Mouse (Mus musculus) embryonic facial prominence, embryonic 14.5 days (tissue): Measurements from ENCODE around the gene Wwp2. TPM values are rescaled to one million over a fixed set of nuclear protein-coding genes. Genes with fewer than 3 reads are reported as not detected.

Experiments used
- ATAC-seq: fragments of 200-750 bp; cut with Nextera tagmentation; 2 replicates; pipeline ENCODE4 v1.8.0; 2017; ENCODE audit warnings: low read depth, moderate number of reproducible peaks, moderate TSS enrichment
- DNase-seq: peaks from one replicate; pipeline ENCODE4 v3.0.0-alpha.2; 2015; ENCODE audit warnings: low spot score
- H3K27ac ChIP-seq: fragments of 300-500 bp; sonication (generic); replicated peaks from 2 replicates; pipeline ENCODE4 v1.5.1; 2014; ENCODE audit warnings: low read depth, mild to moderate bottlenecking, low read length, moderate library complexity
- H3K27me3 ChIP-seq: fragments of 300-500 bp; sonication (generic); replicated peaks from 2 replicates; pipeline ENCODE4 v1.6.1; 2014; ENCODE audit warnings: low read length; ENCODE audit not compliant: control insufficient read depth, insufficient read depth
- H3K36me3 ChIP-seq: fragments of 300-500 bp; sonication (generic); 2 replicates; pipeline ENCODE4 v1.6.1; 2014; ENCODE audit warnings: low read length, mixed read lengths; ENCODE audit not compliant: control insufficient read depth, insufficient read depth
- H3K4me1 ChIP-seq: fragments of 300-500 bp; sonication (generic); 2 replicates; pipeline ENCODE4 v1.6.1; 2014; ENCODE audit warnings: antibody characterized with exemption, low read length; ENCODE audit not compliant: control insufficient read depth, insufficient read depth
- H3K4me2 ChIP-seq: fragments of 300-500 bp; sonication (generic); 2 replicates; pipeline ENCODE4 v1.6.1; 2014; ENCODE audit warnings: low read depth, mild to moderate bottlenecking, low read length, moderate library complexity, mixed read lengths
- H3K4me3 ChIP-seq: fragments of 300-500 bp; sonication (generic); 2 replicates; pipeline ENCODE4 v1.5.1; 2014; ENCODE audit warnings: low read depth, mild to moderate bottlenecking, low read length
- H3K9ac ChIP-seq: fragments of 300-500 bp; sonication (generic); 2 replicates; pipeline ENCODE4 v1.6.1; 2014; ENCODE audit warnings: low read depth, mild to moderate bottlenecking, low read length, moderate library complexity, mixed read lengths
- H3K9me3 ChIP-seq: fragments of 300-500 bp; sonication (generic); 2 replicates; pipeline ENCODE4 v1.6.1; 2016; ENCODE audit warnings: low read length; ENCODE audit not compliant: control insufficient read depth
- WGBS: fragments of 180-500 bp; shearing (Covaris S2); extraction: QIAGEN DNeasy Blood & Tissue Kit; methylation state at CpG from one replicate; pipeline ENCODE4 v1.1.7; 2014; 5-methylcytosine and 5-hydroxymethylcytosine counted together
- polyA plus RNA-seq: library from polyadenylated mRNA; unstranded; fragments of >200 nt; fragmentation: Nextera tagmentation; extraction: Ambion mirVana; gene quantifications from 2 replicates; pipeline ENCODE4 v1.2.1, GENCODE M21; 2014

The Wwp2 gene
- polyA plus RNA-seq, 1 experiment from 2014 or later, result 77.8 TPM

DNA sequence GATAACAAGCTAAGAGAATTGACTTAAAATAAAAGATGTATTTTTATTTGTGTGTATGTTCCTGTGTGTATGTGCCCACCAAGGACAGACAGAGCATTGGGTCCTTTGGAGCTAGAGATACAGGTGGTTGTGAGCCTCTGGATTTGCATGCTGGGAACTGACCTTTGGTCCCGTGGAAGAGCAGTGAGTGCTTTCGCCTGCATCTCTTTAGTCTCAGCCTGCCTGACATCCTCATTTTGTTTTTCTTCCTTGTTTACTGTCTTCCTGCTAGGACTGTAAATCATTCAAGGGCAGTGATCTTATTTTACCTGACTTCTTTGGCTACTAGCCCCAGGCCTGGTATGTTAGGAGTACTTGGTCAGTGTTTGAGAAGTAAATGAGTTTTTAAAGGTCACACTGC lies 1.5 kb downstream of the Wwp2 start:
- no peak for ATAC-seq
- no peak overlapping the region for H3K4me3 ChIP-seq

DNA sequence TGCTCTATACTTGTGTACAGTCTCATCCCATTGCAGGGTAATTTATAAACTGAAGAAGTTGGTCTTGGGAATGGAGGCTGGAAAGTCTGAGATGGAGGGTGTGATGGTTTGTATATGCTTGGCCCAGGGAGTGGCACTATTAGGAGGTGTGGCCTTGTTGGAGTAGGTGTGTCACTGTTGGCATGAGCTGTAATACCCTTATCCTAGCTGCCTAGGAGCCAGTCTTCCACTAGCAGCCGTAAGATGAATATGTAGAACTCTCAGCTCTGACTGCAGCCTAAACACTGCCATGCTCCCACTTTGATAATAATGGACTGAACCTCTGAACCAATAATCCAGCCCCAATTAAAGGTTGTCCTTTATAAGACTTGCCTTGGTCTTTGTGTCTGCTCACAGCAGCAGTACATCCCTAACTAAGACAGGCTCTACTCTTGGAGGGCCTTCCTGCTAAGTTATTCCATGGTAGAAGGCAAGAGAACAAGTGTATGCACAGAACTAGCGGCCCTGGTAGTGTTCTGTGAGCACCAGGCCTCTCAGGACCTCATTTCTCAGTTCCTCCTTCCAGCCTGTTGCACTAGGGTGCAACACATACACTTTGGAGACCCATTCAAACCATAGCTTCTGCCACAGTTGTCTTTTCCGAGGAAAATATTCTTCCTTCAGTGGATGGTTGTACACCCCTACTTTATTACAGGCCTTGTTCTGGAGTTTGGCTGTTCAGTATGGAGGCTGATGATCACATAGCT lies 3.9 kb downstream of the Wwp2 start:
- no peak overlapping the region for H3K4me2 ChIP-seq
- no peaks in the 10 kb centered on the region for H3K9me3 ChIP-seq
- H3K4me1 ChIP-seq, result peaks cover 17% of the 10 kb centered on the region
- no peak for ATAC-seq
- H3K27me3 ChIP-seq, result no peaks in the 10 kb centered on the region
- DNase-seq, result no peak
- no peak overlapping the region for H3K4me3 ChIP-seq
- WGBS, result 85% methylated on average over 3 of the region's 3 CpGs
- H3K27ac ChIP-seq, result no peak overlapping the region
- H3K36me3 ChIP-seq, result no peaks in the 10 kb centered on the region
- no peak overlapping the region for H3K9ac ChIP-seq

More for the DNA sequence above, 1.5 kb downstream of the Wwp2 start:
- H3K27ac ChIP-seq, result no peak overlapping the region
- no peak overlapping the region; the same call in 1 of the 2 replicates for H3K4me2 ChIP-seq
- H3K36me3 ChIP-seq, result no peaks in the 10 kb centered on the region
- H3K4me1 ChIP-seq, result peaks cover 8% of the 10 kb centered on the region
- no peaks in the 10 kb centered on the region for H3K27me3 ChIP-seq
- H3K9ac ChIP-seq, result no peak overlapping the region; the same call in 1 of the 2 replicates
- DNase-seq, result no peak
- no peaks in the 10 kb centered on the region for H3K9me3 ChIP-seq
- 66% methylated on average over 2 of the region's 2 CpGs for WGBS

DNA sequence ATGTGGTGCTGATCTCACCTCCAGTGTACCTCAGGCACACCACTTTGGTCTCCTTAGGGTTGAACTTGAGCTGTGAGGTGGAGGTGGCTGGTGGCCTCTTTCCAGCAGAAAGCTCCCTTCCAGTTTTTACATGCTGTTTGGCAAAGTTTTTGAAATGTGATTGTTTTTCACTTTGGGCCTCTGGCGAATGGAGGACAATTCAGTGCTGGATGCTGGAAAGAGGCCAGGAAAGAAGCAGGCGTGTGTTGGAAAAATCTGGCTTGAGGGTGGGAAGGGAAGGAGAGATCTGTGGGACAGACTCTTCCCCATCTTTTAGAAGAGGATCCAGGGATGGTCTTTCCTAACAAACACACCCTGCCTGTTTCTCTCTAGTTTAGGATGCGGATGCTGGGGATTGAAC lies 8.5 kb downstream of the Wwp2 start:
- ATAC-seq, result no peak
- no peaks in the 10 kb centered on the region for H3K27me3 ChIP-seq
- H3K27ac ChIP-seq, result peak overlapping the region; percentile 58
- no peak overlapping the region for H3K4me2 ChIP-seq
- no peak overlapping the region for H3K4me3 ChIP-seq
- H3K9ac ChIP-seq, result no peak overlapping the region
- no peaks in the 10 kb centered on the region for H3K36me3 ChIP-seq
- H3K9me3 ChIP-seq, result no peaks in the 10 kb centered on the region
- 64% methylated on average over 3 of the region's 3 CpGs for WGBS
- DNase-seq, result peak; percentile 65
- peaks cover 13% of the 10 kb centered on the region; the same call in 1 of the 2 replicates for H3K4me1 ChIP-seq

DNA sequence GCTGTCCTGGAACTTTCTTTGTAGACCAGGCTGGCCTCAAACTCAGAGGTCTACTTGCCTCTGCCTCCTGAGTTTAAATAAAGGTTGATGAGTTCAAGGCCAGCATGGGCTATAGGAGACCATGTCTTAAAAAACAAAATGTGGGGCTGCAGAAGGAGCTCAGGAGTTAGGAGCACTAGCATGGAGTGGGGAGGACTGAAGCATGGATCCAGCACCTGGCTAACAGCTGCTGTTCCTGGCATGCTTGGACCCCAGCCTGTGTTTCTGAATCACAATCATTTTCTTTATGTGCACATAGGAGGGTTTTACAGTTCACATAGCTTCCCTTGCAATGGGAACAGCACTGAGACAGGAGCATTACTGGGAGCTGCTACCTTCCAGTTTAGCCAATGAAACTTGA lies 11.5 kb downstream of the Wwp2 start:
- Histone ChIP-seq H3K4me2 (no peak overlapping the region), H3K27me3 (no peaks in the 10 kb centered on the region), H3K9me3 (no peaks in the 10 kb centered on the region), H3K4me3 (no peak overlapping the region), H3K27ac (no peak overlapping the region), H3K4me1 (peaks cover 13% of the 10 kb centered on the region; the same call in 1 of the 2 replicates), H3K9ac (no peak overlapping the region), H3K36me3 (peaks cover 2% of the 10 kb centered on the region; the same call in 1 of the 2 replicates)
- DNase-seq (no peak), ATAC-seq (no peak)

DNA sequence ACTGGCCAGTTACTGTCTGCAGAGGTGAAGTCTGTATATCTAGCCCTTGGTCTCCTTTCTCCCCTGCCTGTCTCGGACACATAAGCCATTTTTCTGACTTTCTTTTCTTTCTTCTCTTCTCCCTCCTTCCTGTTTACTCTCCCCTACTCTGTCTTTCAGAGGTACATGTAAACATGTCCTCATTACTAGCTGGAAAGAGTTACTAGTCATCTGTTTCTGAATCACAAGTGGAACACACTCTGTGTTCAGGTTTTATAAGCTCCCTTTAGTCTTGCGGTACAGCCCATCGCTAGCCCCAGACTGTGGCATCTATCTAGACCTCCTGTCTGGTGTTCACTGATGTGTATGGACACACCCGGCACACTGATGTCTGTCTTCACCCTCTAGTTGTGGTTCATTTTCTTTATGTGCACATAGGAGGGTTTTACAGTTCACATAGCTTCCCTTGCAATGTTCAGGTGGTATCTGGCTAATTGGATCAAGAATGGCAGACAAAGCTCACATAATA lies 12.3 kb downstream of the Wwp2 start:
- no peak for DNase-seq
- H3K27ac ChIP-seq, result no peak overlapping the region
- 72% methylated on average over 4 of the region's 4 CpGs for WGBS

DNA sequence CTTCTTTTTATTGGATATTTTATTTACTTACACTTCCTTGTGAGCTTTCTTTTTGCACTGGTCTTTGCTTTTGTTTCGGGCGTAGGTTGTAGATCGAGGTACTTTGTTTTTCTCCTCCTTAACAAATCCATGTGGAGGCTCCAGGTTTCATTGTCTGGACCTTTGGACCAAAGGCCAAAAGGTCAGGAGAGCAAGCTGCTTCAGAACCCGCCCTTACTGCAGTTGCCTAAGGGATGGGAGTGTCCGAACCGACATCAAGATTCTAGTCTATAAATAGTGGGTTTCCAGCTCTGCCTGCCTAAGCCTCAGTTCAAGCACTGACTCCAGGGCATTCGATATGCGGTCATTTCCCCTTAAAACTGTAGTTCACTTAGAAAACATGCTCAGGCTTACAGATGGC lies 13.0 kb downstream of the Wwp2 start:
- H3K4me3 ChIP-seq, result no peak overlapping the region
- H3K4me1 ChIP-seq, result peaks cover 13% of the 10 kb centered on the region; the same call in 1 of the 2 replicates
- no peak overlapping the region for H3K27ac ChIP-seq
- DNase-seq, result no peak
- H3K9me3 ChIP-seq, result no peaks in the 10 kb centered on the region
- peaks cover 14% of the 10 kb centered on the region for H3K36me3 ChIP-seq
- H3K4me2 ChIP-seq, result no peak overlapping the region
- H3K9ac ChIP-seq, result no peak overlapping the region
- no peaks in the 10 kb centered on the region for H3K27me3 ChIP-seq
- no peak for ATAC-seq
- 40% methylated on average over 8 of the region's 8 CpGs for WGBS

More for the DNA sequence above, 12.3 kb downstream of the Wwp2 start:
- Histone ChIP-seq H3K4me3 (no peak overlapping the region), H3K9me3 (no peaks in the 10 kb centered on the region), H3K4me2 (no peak overlapping the region), H3K9ac (no peak overlapping the region), H3K4me1 (peaks cover 13% of the 10 kb centered on the region; the same call in 1 of the 2 replicates), H3K36me3 (peaks cover 9% of the 10 kb centered on the region), H3K27me3 (no peaks in the 10 kb centered on the region)
- ATAC-seq, result no peak

DNA sequence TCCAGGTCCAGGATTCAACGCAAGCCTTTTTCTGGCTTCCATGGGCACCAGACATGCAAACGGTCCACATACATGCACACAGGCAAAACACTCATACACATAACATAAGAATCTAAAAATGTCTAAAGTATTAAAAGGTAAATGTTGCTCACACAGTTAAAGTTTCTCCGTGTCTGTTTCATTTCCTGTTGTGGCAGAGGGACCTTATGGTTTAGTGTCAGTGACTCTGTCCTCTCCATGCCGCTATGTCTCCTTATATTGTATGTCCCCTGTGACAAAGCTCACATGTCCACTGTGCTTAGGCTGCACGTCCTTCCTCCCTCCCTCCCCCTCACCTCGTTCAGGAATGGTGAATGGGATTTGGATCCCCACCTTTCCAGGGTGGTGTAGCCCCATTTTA lies 13.5 kb downstream of the Wwp2 start:
- no peak overlapping the region for H3K4me3 ChIP-seq
- DNase-seq (no peak), ATAC-seq (no peak)
- WGBS, result 73% methylated on average over 6 of the region's 6 CpGs
- no peaks in the 10 kb centered on the region for H3K27me3 ChIP-seq
- H3K36me3 ChIP-seq, result peaks cover 14% of the 10 kb centered on the region
- no peak overlapping the region for H3K27ac ChIP-seq
- H3K4me1 ChIP-seq, result 0 out of 2 replicates have a peak, but pooled peaks cover 8% of the 10 kb centered on the region
- no peak overlapping the region for H3K4me2 ChIP-seq
- no peak overlapping the region for H3K9ac ChIP-seq
- H3K9me3 ChIP-seq, result no peaks in the 10 kb centered on the region

DNA sequence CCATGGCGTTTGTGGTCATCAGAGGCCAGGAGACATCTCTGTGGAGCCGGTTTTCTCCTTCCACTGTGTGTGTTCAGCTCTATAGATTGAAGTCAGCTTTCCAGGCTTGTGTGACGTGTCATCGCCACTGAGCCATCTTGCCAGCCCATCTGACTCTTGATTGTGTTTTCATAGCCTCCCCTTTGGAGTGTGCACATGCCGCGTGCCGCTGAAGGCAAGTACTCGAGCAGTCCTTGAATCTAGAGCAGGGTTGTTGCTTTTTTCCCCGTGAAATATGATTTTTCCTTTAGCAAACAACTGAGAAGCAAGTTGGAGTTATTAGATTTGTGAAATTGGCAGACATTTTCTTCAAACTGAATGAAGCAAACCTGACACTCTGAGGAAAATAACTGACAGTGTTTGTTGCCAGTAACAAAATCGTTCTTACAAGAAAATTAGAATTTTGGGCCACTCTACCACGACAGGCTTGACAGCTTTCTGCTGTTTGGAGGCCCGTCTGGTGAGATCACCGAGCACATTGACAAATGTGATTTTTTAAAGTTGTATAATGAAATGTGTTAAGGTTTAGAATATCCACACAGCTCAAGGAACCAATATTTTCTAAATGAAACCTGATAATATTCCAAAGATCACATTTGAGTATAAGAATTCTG lies 15.4 kb downstream of the Wwp2 start:
- H3K36me3 ChIP-seq, result peaks cover 14% of the 10 kb centered on the region
- no peaks in the 10 kb centered on the region for H3K27me3 ChIP-seq
- 0 out of 2 replicates have a peak, but pooled peaks cover 3% of the 10 kb centered on the region for H3K4me1 ChIP-seq
- DNase-seq (no peak), ATAC-seq (no peak)
- no peak overlapping the region for H3K9ac ChIP-seq
- peak overlapping the region; percentile 36; the same call in 1 of the 2 replicates for H3K27ac ChIP-seq
- H3K9me3 ChIP-seq, result no peaks in the 10 kb centered on the region
- no peak overlapping the region for H3K4me3 ChIP-seq
- H3K4me2 ChIP-seq, result no peak overlapping the region
- WGBS, result 78% methylated on average over 13 of the region's 13 CpGs
